In genomic region chr2:179441717-179442116, GRCm38 (mm10) we compare ENCODE assay signal across 8 mouse cellular contexts. TPM values are rescaled to one million over a fixed set of nuclear protein-coding genes. Genes with fewer than 3 reads are reported as not detected.
A peak's percentile ranks its signal among the peaks of the same experiment; 100 is the strongest.
DNase-seq lines count a peak whose midpoint lies in the region; ATAC-seq lines count a peak whose summit lies in the region.

No protein-coding gene starts in this region.

- no peak overlapping the region for H3K27ac ChIP-seq in embryonic facial prominence, embryonic 13.5 days
- peak overlapping the region; percentile 83 for H3K27ac ChIP-seq in hindbrain, embryonic 15.5 days (replicated peaks)
- H3K27ac ChIP-seq in liver, embryonic 13.5 days: no peak overlapping the region
- no peak overlapping the region for H3K27ac ChIP-seq in stomach, embryonic 16.5 days (ENCODE audit: low read length)

- 9% methylated on average over 8 of the region's 8 CpGs for WGBS in embryonic facial prominence, embryonic 13.5 days
- 4% methylated on average over 8 of the region's 8 CpGs for WGBS in hindbrain, embryonic 15.5 days
- 10% methylated on average over 8 of the region's 8 CpGs for WGBS in liver, embryonic 13.5 days (ENCODE audit: insufficient replicate concordance)
- 25% methylated on average over 8 of the region's 8 CpGs for WGBS in stomach, embryonic 16.5 days

- peak; percentile 35 for DNase-seq in embryo, embryonic 11 days
- no peak for DNase-seq in embryo, embryonic 9.5 days (ENCODE audit: extremely low spot score)
- no peak for DNase-seq in liver, embryonic 13.5 days
- no peak for DNase-seq in ovary, postnatal 10 days (ENCODE audit: low spot score)

- H3K4me2 ChIP-seq in embryonic facial prominence, embryonic 13.5 days: peak overlapping the region; percentile 99
- peak overlapping the region; percentile 94 for H3K4me2 ChIP-seq in hindbrain, embryonic 15.5 days
- H3K4me2 ChIP-seq in liver, embryonic 13.5 days: peak overlapping the region; percentile 68
- peak overlapping the region; percentile 99 for H3K4me2 ChIP-seq in stomach, embryonic 16.5 days (ENCODE audit: low read depth, low read length)

- ATAC-seq in embryonic facial prominence, embryonic 13.5 days (ENCODE audit: insufficient number of reproducible peaks, insufficient read depth, low FRiP score, low TSS enrichment, low read depth): no peak
- peak; percentile 59 for ATAC-seq in hindbrain, embryonic 15.5 days (ENCODE audit: low FRiP score, low read depth)
- ATAC-seq in liver, embryonic 13.5 days (ENCODE audit: low read depth): no peak
- ATAC-seq in stomach, embryonic 16.5 days (ENCODE audit: insufficient read depth, low FRiP score): peak; percentile 48; the same call in 1 of the 2 replicates
- ATAC-seq in inflammation-experienced regulatory T-cells, adult 6 months: no peak

- H3K4me1 ChIP-seq in embryonic facial prominence, embryonic 13.5 days: peaks cover 21% of the 10 kb centered on the region
- H3K4me1 ChIP-seq in hindbrain, embryonic 15.5 days (replicated peaks): peaks cover 41% of the 10 kb centered on the region
- no peaks in the 10 kb centered on the region for H3K4me1 ChIP-seq in liver, embryonic 13.5 days (replicated peaks)
- H3K4me1 ChIP-seq in stomach, embryonic 16.5 days (ENCODE audit: control insufficient read depth, insufficient read depth, low read length): peaks cover 14% of the 10 kb centered on the region; the same call in 1 of the 2 replicates

- H3K9me3 ChIP-seq in embryonic facial prominence, embryonic 13.5 days: no peaks in the 10 kb centered on the region
- no peaks in the 10 kb centered on the region for H3K9me3 ChIP-seq in hindbrain, embryonic 15.5 days
- H3K9me3 ChIP-seq in liver, embryonic 13.5 days (replicated peaks): no peaks in the 10 kb centered on the region
- no peaks in the 10 kb centered on the region for H3K9me3 ChIP-seq in stomach, embryonic 16.5 days (replicated peaks; ENCODE audit: control insufficient read depth, low read length)

- H3K36me3 ChIP-seq in embryonic facial prominence, embryonic 13.5 days: no peaks in the 10 kb centered on the region
- H3K36me3 ChIP-seq in hindbrain, embryonic 15.5 days: no peaks in the 10 kb centered on the region
- H3K36me3 ChIP-seq in liver, embryonic 13.5 days: no peaks in the 10 kb centered on the region
- no peaks in the 10 kb centered on the region for H3K36me3 ChIP-seq in stomach, embryonic 16.5 days (ENCODE audit: control insufficient read depth, insufficient read depth, low read length)

- peak overlapping the region; percentile 68; the same call in 1 of the 2 replicates for H3K9ac ChIP-seq in embryonic facial prominence, embryonic 13.5 days
- H3K9ac ChIP-seq in hindbrain, embryonic 15.5 days: no peak overlapping the region
- H3K9ac ChIP-seq in liver, embryonic 13.5 days: no peak overlapping the region
- H3K9ac ChIP-seq in stomach, embryonic 16.5 days (ENCODE audit: low read length): peak overlapping the region; percentile 69; the same call in 1 of the 2 replicates

- peak overlapping the region; percentile 68 for H3K4me3 ChIP-seq in embryonic facial prominence, embryonic 13.5 days
- H3K4me3 ChIP-seq in hindbrain, embryonic 15.5 days: peak overlapping the region; percentile 81
- peak overlapping the region; percentile 50 for H3K4me3 ChIP-seq in liver, embryonic 13.5 days (replicated peaks)
- peak overlapping the region; percentile 61 for H3K4me3 ChIP-seq in stomach, embryonic 16.5 days (replicated peaks; ENCODE audit: low read length)

- peaks cover 74% of the 10 kb centered on the region for H3K27me3 ChIP-seq in embryonic facial prominence, embryonic 13.5 days
- peaks cover 10% of the 10 kb centered on the region; the same call in 1 of the 2 replicates for H3K27me3 ChIP-seq in hindbrain, embryonic 15.5 days
- peaks cover 55% of the 10 kb centered on the region for H3K27me3 ChIP-seq in liver, embryonic 13.5 days
- H3K27me3 ChIP-seq in stomach, embryonic 16.5 days (ENCODE audit: control insufficient read depth, insufficient read depth, low read length): peaks cover 25% of the 10 kb centered on the region

RNA-seq across cellular contexts. Expression of gene Cdh4, which starts 0.5 kb away (rescaled TPM):
- polyA plus RNA-seq in embryonic facial prominence, embryonic 13.5 days (2015; fragmentation: Nextera tagmentation; extraction: Ambion mirVana): 4.6 and 5.2 TPM in 2 replicates
- polyA plus RNA-seq in hindbrain, embryonic 15.5 days (2015; fragmentation: Nextera tagmentation; extraction: Ambion mirVana): 42.4 and 50.0 TPM in 2 replicates
- polyA plus RNA-seq in liver, embryonic 13.5 days (2015; fragmentation: Nextera tagmentation; extraction: Ambion mirVana): 0.16 and 0.28 TPM in 2 replicates
- polyA plus RNA-seq in stomach, embryonic 16.5 days (2015; fragmentation: Nextera tagmentation; extraction: Ambion mirVana): 4.4 TPM in 2 replicates
- not detected for polyA plus RNA-seq in inflammation-experienced regulatory T-cells, adult 6 months (2017; shearing (Covaris generic))

Comparison
In these comparisons a context has a peak if more than half of its experiments do, and no peak if none do; other contexts are left out.
1. ATAC-seq: peak in hindbrain, embryonic 15.5 days (single experiment) and stomach, embryonic 16.5 days (single experiment); none in embryonic facial prominence, embryonic 13.5 days (single experiment), liver, embryonic 13.5 days (single experiment) and inflammation-experienced regulatory T-cells, adult 6 months (single experiment).
2. H3K9ac ChIP-seq: peak in embryonic facial prominence, embryonic 13.5 days (single experiment) and stomach, embryonic 16.5 days (single experiment); none in hindbrain, embryonic 15.5 days (single experiment) and liver, embryonic 13.5 days (single experiment).
3. Peak in every context shown above with its lines, with median percentiles within 50 percentile points of each other: H3K4me2 ChIP-seq and H3K4me3 ChIP-seq.